Mouse (Mus musculus) midbrain, embryonic 14.5 days (tissue): ENCODE measurements around the gene Gm16427. TPM values are rescaled to one million over a fixed set of nuclear protein-coding genes. Genes with fewer than 3 reads are reported as not detected.
"Not testable (repeated sequence)": the region's sequence is repeated elsewhere in the genome, so short reads cannot be mapped to it uniquely, and the experiment has no call there.

ENCODE experiments used
- ATAC-seq: fragments of 200-750 bp; cut with Nextera tagmentation; 2 replicates; pipeline ENCODE4 v1.8.0; 2017; ENCODE audit warnings: moderate number of reproducible peaks, moderate library complexity; ENCODE audit not compliant: low FRiP score, low TSS enrichment
- DNase-seq: peaks from one replicate; pipeline ENCODE4 v3.0.0-alpha.2; 2015
- H3K27ac ChIP-seq: fragments of 300-500 bp; sonication (generic); replicated peaks from 2 replicates; pipeline ENCODE4 v1.5.1; 2014; ENCODE audit warnings: mild to moderate bottlenecking, low read depth, low read length, moderate library complexity
- H3K27me3 ChIP-seq: fragments of 300-500 bp; sonication (generic); 2 replicates; pipeline ENCODE4 v1.6.1; 2014; ENCODE audit warnings: low read length, control low read depth, mixed read lengths; ENCODE audit not compliant: control insufficient read depth, insufficient read depth
- H3K36me3 ChIP-seq: fragments of 300-500 bp; sonication (generic); 2 replicates; pipeline ENCODE4 v1.6.1; 2014; ENCODE audit warnings: low read length, control low read depth; ENCODE audit not compliant: control insufficient read depth, insufficient read depth
- H3K4me1 ChIP-seq: fragments of 300-500 bp; sonication (generic); 2 replicates; pipeline ENCODE4 v1.6.1; 2014; ENCODE audit warnings: mild to moderate bottlenecking, antibody characterized with exemption, low read length, control low read depth; ENCODE audit not compliant: control insufficient read depth, insufficient read depth
- H3K4me2 ChIP-seq: fragments of 300-500 bp; sonication (generic); 2 replicates; pipeline ENCODE4 v1.6.1; 2014; ENCODE audit warnings: mild to moderate bottlenecking, low read length, moderate library complexity
- H3K4me3 ChIP-seq: fragments of 300-500 bp; sonication (generic); replicated peaks from 2 replicates; pipeline ENCODE4 v1.5.1; 2014; ENCODE audit warnings: low read depth, low read length
- H3K9ac ChIP-seq: fragments of 300-500 bp; sonication (generic); replicated peaks from 2 replicates; pipeline ENCODE4 v1.6.1; 2014; ENCODE audit warnings: mild to moderate bottlenecking, low read length, moderate library complexity
- H3K9me3 ChIP-seq: fragments of 300-500 bp; sonication (generic); 2 replicates; pipeline ENCODE4 v1.6.1; 2016; ENCODE audit warnings: low read length, control low read depth, mixed read lengths; ENCODE audit not compliant: control insufficient read depth
- WGBS: fragments of 180-500 bp; shearing (Covaris S2); extraction: QIAGEN DNeasy Blood & Tissue Kit; methylation state at CpG from one replicate; pipeline ENCODE4 v1.1.7; 2014; 5-methylcytosine and 5-hydroxymethylcytosine counted together
- polyA plus RNA-seq: library from polyadenylated mRNA; unstranded; fragments of >200 nt; fragmentation: Nextera tagmentation; extraction: Ambion mirVana; gene quantifications from 2 replicates; pipeline ENCODE4 v1.2.1, GENCODE M21; 2014

Gm16427 gene
- polyA plus RNA-seq: not detected in 2 replicates

DNA sequence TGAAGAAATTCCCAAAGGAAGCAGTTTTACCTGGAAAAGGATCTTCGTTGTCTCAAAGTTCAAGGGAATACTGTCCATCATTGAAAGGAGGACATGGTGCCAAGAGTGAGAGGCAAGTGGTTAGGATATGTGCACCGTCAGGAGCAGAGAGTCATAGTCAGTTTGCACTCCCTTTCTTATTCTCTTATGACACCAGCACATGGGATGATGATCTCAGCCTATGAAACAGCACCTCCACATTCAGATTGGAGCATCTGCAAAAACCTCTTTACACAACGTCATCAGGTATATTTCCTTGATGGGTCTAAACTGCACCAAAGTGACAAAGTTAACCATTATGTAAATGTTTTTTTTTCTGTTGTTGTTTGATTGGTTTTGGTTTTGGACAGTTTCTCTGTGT lies at the start of gene Gm16427:
TSS of gene Gm16427 (minus strand) at position 101 of the 400 bp plus-strand sequence.
- H3K27ac ChIP-seq, H3K27me3 ChIP-seq, ATAC-seq, H3K4me1 ChIP-seq, H3K9ac ChIP-seq, H3K36me3 ChIP-seq, DNase-seq, H3K4me2 ChIP-seq, H3K9me3 ChIP-seq, H3K4me3 ChIP-seq: not testable (repeated sequence)
- WGBS: 72% methylated on average over 2 of the region's 3 CpGs

Other genes with a start within 250 kb of the Gm16427 start
- gene C87414, start 131.4 kb upstream of the Gm16427 start, polyA plus RNA-seq: not detected in 2 replicates